Mouse (Mus musculus) cerebellum, adult 2 months (tissue): ENCODE data around the gene Efcab14.

Source experiments
- CTCF ChIP-seq: fragments of 200-500 bp; IDR thresholded peaks from 2 replicates; pipeline ENCODE4 v1.5.1; 2011; ENCODE audit warnings: low read depth, mild to moderate bottlenecking, control low read depth, low read length, moderate library complexity, borderline replicate concordance; ENCODE audit not compliant: insufficient read depth
- POLR2A ChIP-seq: fragments of 200-500 bp; IDR thresholded peaks from 2 replicates; pipeline ENCODE4 v1.6.1; 2011; ENCODE audit warnings: low read length, control low read depth, borderline replicate concordance; ENCODE audit not compliant: insufficient read depth

- TF ChIP-seq CTCF: no peak
- TF ChIP-seq POLR2A: no peak
These were observed 83.9 kb downstream of the Efcab14 start for GRCm38 (mm10) chr4:115821431-115821830.
